Mouse (Mus musculus): ENCODE results near the gene Sipa1l3. TPM values are rescaled to one million over a fixed set of nuclear protein-coding genes. Genes with fewer than 3 reads are reported as not detected.
A peak's percentile ranks its signal among the peaks of the same experiment; 100 is the strongest.

Gene Sipa1l3
- polyA plus RNA-seq, 1 experiment from 2014 or later, result 17.6 TPM

GRCm38 (mm10) chr7:29501214-29501613, 17.2 kb downstream of the Sipa1l3 start:
- H3K9ac ChIP-seq (replicated peaks; ENCODE audit: low read length), result no peak overlapping the region
- no peak overlapping the region for H3K4me3 ChIP-seq (replicated peaks; ENCODE audit: low read depth, low read length)
- WGBS, result 97% methylated on average over 9 of the region's 9 CpGs

GRCm38 (mm10) chr7:29499071-29499470, 19.4 kb downstream of the Sipa1l3 start:
- WGBS, result 73% methylated on average over 6 of the region's 6 CpGs
- ATAC-seq (ENCODE audit: low FRiP score, low TSS enrichment), result no peak

More at GRCm38 (mm10) chr7:29501214-29501613, 17.2 kb downstream of the Sipa1l3 start:
- Histone ChIP-seq H3K36me3 (ENCODE audit: control insufficient read depth, insufficient read depth, low read length) (no peaks in the 10 kb centered on the region), H3K27ac (replicated peaks; ENCODE audit: low read depth, low read length) (no peak overlapping the region), H3K9me3 (ENCODE audit: control insufficient read depth, low read length) (no peaks in the 10 kb centered on the region), H3K4me2 (ENCODE audit: low read length) (no peak overlapping the region), H3K27me3 (ENCODE audit: control insufficient read depth, insufficient read depth, low read length) (no peaks in the 10 kb centered on the region), H3K4me1 (ENCODE audit: control insufficient read depth, insufficient read depth, low read length) (peaks cover 23% of the 10 kb centered on the region)
- no peak for DNase-seq
- no peak for ATAC-seq (ENCODE audit: low FRiP score, low TSS enrichment)

GRCm38 (mm10) chr7:29496953-29497590, 21.4 kb downstream of the Sipa1l3 start:
- no peaks in the 10 kb centered on the region for H3K36me3 ChIP-seq (ENCODE audit: control insufficient read depth, insufficient read depth, low read length)
- WGBS, result 45% methylated on average over 10 of the region's 10 CpGs
- H3K27me3 ChIP-seq (ENCODE audit: control insufficient read depth, insufficient read depth, low read length), result 0 out of 2 replicates have a peak, but pooled peaks cover 3% of the 10 kb centered on the region
- H3K4me2 ChIP-seq (ENCODE audit: low read length), result peak overlapping the region; percentile 9; the same call in 1 of the 2 replicates
- peaks cover 20% of the 10 kb centered on the region for H3K4me1 ChIP-seq (ENCODE audit: control insufficient read depth, insufficient read depth, low read length)
- no peak overlapping the region for H3K4me3 ChIP-seq (replicated peaks; ENCODE audit: low read depth, low read length)
- H3K9ac ChIP-seq (replicated peaks; ENCODE audit: low read length), result no peak overlapping the region; the same call in 1 of the 2 replicates
- H3K27ac ChIP-seq (replicated peaks; ENCODE audit: low read depth, low read length), result peak overlapping the region; percentile 64
- no peaks in the 10 kb centered on the region for H3K9me3 ChIP-seq (ENCODE audit: control insufficient read depth, low read length)
- peak; percentile 80; the same call in 1 of the 2 replicates for ATAC-seq (ENCODE audit: low FRiP score, low TSS enrichment)
- peak; percentile 81 for DNase-seq

More at GRCm38 (mm10) chr7:29499071-29499470, 19.4 kb downstream of the Sipa1l3 start:
- H3K27me3 ChIP-seq (ENCODE audit: control insufficient read depth, insufficient read depth, low read length), result no peaks in the 10 kb centered on the region
- no peak overlapping the region for H3K9ac ChIP-seq (replicated peaks; ENCODE audit: low read length)
- peaks cover 20% of the 10 kb centered on the region for H3K4me1 ChIP-seq (ENCODE audit: control insufficient read depth, insufficient read depth, low read length)
- DNase-seq, result no peak
- H3K4me2 ChIP-seq (ENCODE audit: low read length), result no peak overlapping the region
- H3K4me3 ChIP-seq (replicated peaks; ENCODE audit: low read depth, low read length), result no peak overlapping the region
- no peak overlapping the region for H3K27ac ChIP-seq (replicated peaks; ENCODE audit: low read depth, low read length)
- H3K9me3 ChIP-seq (ENCODE audit: control insufficient read depth, low read length), result no peaks in the 10 kb centered on the region
- H3K36me3 ChIP-seq (ENCODE audit: control insufficient read depth, insufficient read depth, low read length), result no peaks in the 10 kb centered on the region

- peak overlapping the region; percentile 60 for H3K27ac ChIP-seq (replicated peaks; ENCODE audit: low read depth, low read length)
- peak overlapping the region; percentile 9; the same call in 1 of the 2 replicates for H3K4me2 ChIP-seq (ENCODE audit: low read length)
- no peaks in the 10 kb centered on the region for H3K36me3 ChIP-seq (ENCODE audit: control insufficient read depth, insufficient read depth, low read length)
- DNase-seq (no peak), ATAC-seq (ENCODE audit: low FRiP score, low TSS enrichment) (0 out of 2 replicates have a peak, but pooled peaks have one; percentile 34)
- WGBS, result 46% methylated on average over 4 of the region's 4 CpGs
- no peak overlapping the region for H3K4me3 ChIP-seq (replicated peaks; ENCODE audit: low read depth, low read length)
- H3K9ac ChIP-seq (replicated peaks; ENCODE audit: low read length), result no peak overlapping the region
- H3K9me3 ChIP-seq (ENCODE audit: control insufficient read depth, low read length), result no peaks in the 10 kb centered on the region
- peaks cover 20% of the 10 kb centered on the region for H3K4me1 ChIP-seq (ENCODE audit: control insufficient read depth, insufficient read depth, low read length)
- H3K27me3 ChIP-seq (ENCODE audit: control insufficient read depth, insufficient read depth, low read length), result 0 out of 2 replicates have a peak, but pooled peaks cover 3% of the 10 kb centered on the region
These were observed 22.1 kb downstream of the Sipa1l3 start for GRCm38 (mm10) chr7:29496332-29496731.

- Histone ChIP-seq H3K9ac (replicated peaks; ENCODE audit: low read length) (no peak overlapping the region), H3K4me3 (replicated peaks; ENCODE audit: low read depth, low read length) (no peak overlapping the region), H3K4me1 (ENCODE audit: control insufficient read depth, insufficient read depth, low read length) (peaks cover 20% of the 10 kb centered on the region), H3K27ac (replicated peaks; ENCODE audit: low read depth, low read length) (peak overlapping the region; percentile 60; the same call in 1 of the 2 replicates), H3K36me3 (ENCODE audit: control insufficient read depth, insufficient read depth, low read length) (no peaks in the 10 kb centered on the region), H3K4me2 (ENCODE audit: low read length) (no peak overlapping the region), H3K27me3 (ENCODE audit: control insufficient read depth, insufficient read depth, low read length) (0 out of 2 replicates have a peak, but pooled peaks cover 3% of the 10 kb centered on the region), H3K9me3 (ENCODE audit: control insufficient read depth, low read length) (no peaks in the 10 kb centered on the region)
- WGBS, result 60% methylated on average over 4 of the region's 4 CpGs
- DNase-seq (no peak), ATAC-seq (ENCODE audit: low FRiP score, low TSS enrichment) (no peak)
These were observed 22.6 kb downstream of the Sipa1l3 start for GRCm38 (mm10) chr7:29495880-29496279.

- WGBS, result 96% methylated on average over 11 of the region's 11 CpGs
- H3K27ac ChIP-seq (replicated peaks; ENCODE audit: low read depth, low read length), result no peak overlapping the region
- no peak overlapping the region for H3K9ac ChIP-seq (replicated peaks; ENCODE audit: low read length)
- ATAC-seq (ENCODE audit: low FRiP score, low TSS enrichment), result no peak
- no peaks in the 10 kb centered on the region for H3K36me3 ChIP-seq (ENCODE audit: control insufficient read depth, insufficient read depth, low read length)
- DNase-seq, result no peak
- peaks cover 23% of the 10 kb centered on the region for H3K4me1 ChIP-seq (ENCODE audit: control insufficient read depth, insufficient read depth, low read length)
- H3K4me3 ChIP-seq (replicated peaks; ENCODE audit: low read depth, low read length), result no peak overlapping the region
- no peak overlapping the region for H3K4me2 ChIP-seq (ENCODE audit: low read length)
- H3K27me3 ChIP-seq (ENCODE audit: control insufficient read depth, insufficient read depth, low read length), result 0 out of 2 replicates have a peak, but pooled peaks cover 3% of the 10 kb centered on the region
- H3K9me3 ChIP-seq (ENCODE audit: control insufficient read depth, low read length), result no peaks in the 10 kb centered on the region
These were observed 23.6 kb downstream of the Sipa1l3 start for GRCm38 (mm10) chr7:29494854-29495253.

- H3K9me3 ChIP-seq (ENCODE audit: control insufficient read depth, low read length), result no peaks in the 10 kb centered on the region
- no peak overlapping the region for H3K4me2 ChIP-seq (ENCODE audit: low read length)
- H3K36me3 ChIP-seq (ENCODE audit: control insufficient read depth, insufficient read depth, low read length), result no peaks in the 10 kb centered on the region
- ATAC-seq (ENCODE audit: low FRiP score, low TSS enrichment) (no peak), DNase-seq (no peak)
- H3K27ac ChIP-seq (replicated peaks; ENCODE audit: low read depth, low read length), result no peak overlapping the region
- peaks cover 26% of the 10 kb centered on the region for H3K4me1 ChIP-seq (ENCODE audit: control insufficient read depth, insufficient read depth, low read length)
- WGBS, result 89% methylated on average over 5 of the region's 5 CpGs
- no peak overlapping the region for H3K9ac ChIP-seq (replicated peaks; ENCODE audit: low read length)
- H3K4me3 ChIP-seq (replicated peaks; ENCODE audit: low read depth, low read length), result no peak overlapping the region
- H3K27me3 ChIP-seq (ENCODE audit: control insufficient read depth, insufficient read depth, low read length), result 0 out of 2 replicates have a peak, but pooled peaks cover 3% of the 10 kb centered on the region
These were observed 24.4 kb downstream of the Sipa1l3 start for GRCm38 (mm10) chr7:29494015-29494414.

- no peak for DNase-seq
- Histone ChIP-seq H3K9me3 (ENCODE audit: control insufficient read depth, low read length) (no peaks in the 10 kb centered on the region), H3K27me3 (ENCODE audit: control insufficient read depth, insufficient read depth, low read length) (0 out of 2 replicates have a peak, but pooled peaks cover 3% of the 10 kb centered on the region), H3K9ac (replicated peaks; ENCODE audit: low read length) (no peak overlapping the region), H3K36me3 (ENCODE audit: control insufficient read depth, insufficient read depth, low read length) (no peaks in the 10 kb centered on the region), H3K4me1 (ENCODE audit: control insufficient read depth, insufficient read depth, low read length) (peaks cover 26% of the 10 kb centered on the region), H3K4me2 (ENCODE audit: low read length) (no peak overlapping the region), H3K4me3 (replicated peaks; ENCODE audit: low read depth, low read length) (no peak overlapping the region), H3K27ac (replicated peaks; ENCODE audit: low read depth, low read length) (no peak overlapping the region)
- 68% methylated on average over 1 of the region's 1 CpGs for WGBS
- no peak for ATAC-seq (ENCODE audit: low FRiP score, low TSS enrichment)
These were observed 25.4 kb downstream of the Sipa1l3 start for GRCm38 (mm10) chr7:29492992-29493391.

- Histone ChIP-seq H3K9me3 (ENCODE audit: control insufficient read depth, low read length) (no peaks in the 10 kb centered on the region), H3K27ac (replicated peaks; ENCODE audit: low read depth, low read length) (no peak overlapping the region), H3K4me3 (replicated peaks; ENCODE audit: low read depth, low read length) (no peak overlapping the region), H3K9ac (replicated peaks; ENCODE audit: low read length) (no peak overlapping the region), H3K36me3 (ENCODE audit: control insufficient read depth, insufficient read depth, low read length) (no peaks in the 10 kb centered on the region), H3K4me2 (ENCODE audit: low read length) (no peak overlapping the region), H3K4me1 (ENCODE audit: control insufficient read depth, insufficient read depth, low read length) (peaks cover 19% of the 10 kb centered on the region), H3K27me3 (ENCODE audit: control insufficient read depth, insufficient read depth, low read length) (0 out of 2 replicates have a peak, but pooled peaks cover 3% of the 10 kb centered on the region)
- 82% methylated on average over 3 of the region's 3 CpGs for WGBS
- no peak for DNase-seq
- ATAC-seq (ENCODE audit: low FRiP score, low TSS enrichment), result no peak
These were observed 26.6 kb downstream of the Sipa1l3 start for GRCm38 (mm10) chr7:29491861-29492260.

All from midbrain, embryonic 14.5 days (tissue).